Mouse (Mus musculus): ENCODE results near the gene Gm8764. TPM values are rescaled to one million over a fixed set of nuclear protein-coding genes. Genes with fewer than 3 reads are reported as not detected.
"Not testable (repeated sequence)": the region's sequence is repeated elsewhere in the genome, so short reads cannot be mapped to it uniquely, and the experiment has no call there.

Gm8764 gene
- total RNA-seq (2021) = not detected
- long read RNA-seq, experiment 1 = 0 reads
- long read RNA-seq, experiment 2 = 0 reads

DNA sequence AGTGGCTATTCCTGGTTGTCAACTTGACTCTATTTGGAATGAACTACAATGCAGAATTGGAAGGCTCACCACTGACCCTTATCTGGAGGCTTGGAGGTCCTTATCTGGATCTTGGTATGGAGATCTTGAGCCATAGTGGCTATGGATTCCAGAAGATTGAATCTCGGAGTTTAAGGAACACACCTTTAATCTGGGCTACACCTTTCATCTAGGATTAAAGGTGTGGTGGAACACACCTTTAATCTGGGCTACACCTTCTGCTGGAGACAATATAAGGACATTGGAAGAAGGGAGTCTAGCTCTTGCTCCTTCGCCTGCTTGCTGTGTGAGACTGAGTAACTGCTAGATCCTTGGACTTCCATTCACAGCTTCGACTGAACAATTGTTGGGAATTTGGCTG is at the start of gene Gm8764:
TSS of gene Gm8764 (plus strand) at position 301 of the 400 bp plus-strand sequence.
- DNase-seq = not testable (repeated sequence)

DNA sequence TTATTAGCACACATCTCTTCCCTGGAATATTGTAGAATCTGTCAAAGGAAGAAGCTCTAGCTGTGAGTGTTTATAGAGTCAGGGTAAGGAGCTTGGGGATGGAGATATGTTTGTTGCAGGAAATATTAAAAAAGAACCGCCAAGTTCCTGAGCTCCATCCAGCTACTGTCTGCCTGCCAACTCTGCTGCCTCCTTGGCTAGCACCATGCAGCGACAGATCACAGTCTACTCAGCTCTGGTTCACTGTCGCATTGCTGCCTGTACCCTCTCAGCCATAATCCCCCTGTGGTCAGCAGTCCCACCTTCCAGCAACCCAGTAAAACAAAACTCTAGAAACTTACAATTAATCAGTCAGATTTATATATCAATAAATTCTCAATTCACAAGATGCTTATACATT is 49.8 kb upstream of the Gm8764 start:
- DNase-seq = no peak

GRCm38 (mm10) chr10:104118312-104118711 is 41.5 kb upstream of the Gm8764 start:
- no peak for DNase-seq

- not testable (repeated sequence) for DNase-seq
Observed at GRCm38 (mm10) chr10:104142687-104143086, 17.1 kb upstream of the Gm8764 start, which contains the start of gene Gm21293. Gene Gm21293 (plus strand): TSS chr10:104142987.

- DNase-seq = not testable (repeated sequence)
Observed at GRCm38 (mm10) chr10:104151197-104151596, 8.6 kb upstream of the Gm8764 start, which contains the start of gene Gm6763. Gene Gm6763 (plus strand): TSS chr10:104151497.

DNA sequence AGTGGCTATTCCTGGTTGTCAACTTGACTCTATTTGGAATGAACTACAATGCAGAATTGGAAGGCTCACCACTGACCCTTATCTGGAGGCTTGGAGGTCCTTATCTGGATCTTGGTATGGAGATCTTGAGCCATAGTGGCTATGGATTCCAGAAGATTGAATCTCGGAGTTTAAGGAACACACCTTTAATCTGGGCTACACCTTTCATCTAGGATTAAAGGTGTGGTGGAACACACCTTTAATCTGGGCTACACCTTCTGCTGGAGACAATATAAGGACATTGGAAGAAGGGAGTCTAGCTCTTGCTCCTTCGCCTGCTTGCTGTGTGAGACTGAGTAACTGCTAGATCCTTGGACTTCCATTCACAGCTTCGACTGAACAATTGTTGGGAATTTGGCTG is 8.4 kb downstream of the Gm8764 start, which contains the start of gene Gm21304:
TSS of gene Gm21304 (plus strand) at position 301 of the 400 bp plus-strand sequence.
- DNase-seq = not testable (repeated sequence)

DNA sequence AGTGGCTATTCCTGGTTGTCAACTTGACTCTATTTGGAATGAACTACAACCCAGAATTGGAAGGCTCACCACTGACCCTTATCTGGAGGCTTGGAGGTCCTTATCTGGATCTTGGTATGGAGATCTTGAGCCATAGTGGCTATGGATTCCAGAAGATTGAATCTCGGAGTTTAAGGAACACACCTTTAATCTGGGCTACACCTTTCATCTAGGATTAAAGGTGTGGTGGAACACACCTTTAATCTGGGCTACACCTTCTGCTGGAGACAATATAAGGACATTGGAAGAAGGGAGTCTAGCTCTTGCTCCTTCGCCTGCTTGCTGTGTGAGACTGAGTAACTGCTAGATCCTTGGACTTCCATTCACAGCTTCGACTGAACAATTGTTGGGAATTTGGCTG is 16.9 kb downstream of the Gm8764 start, which contains the start of gene Gm21312:
TSS of gene Gm21312 (plus strand) at position 301 of the 400 bp plus-strand sequence.
- DNase-seq = not testable (repeated sequence)

DNA sequence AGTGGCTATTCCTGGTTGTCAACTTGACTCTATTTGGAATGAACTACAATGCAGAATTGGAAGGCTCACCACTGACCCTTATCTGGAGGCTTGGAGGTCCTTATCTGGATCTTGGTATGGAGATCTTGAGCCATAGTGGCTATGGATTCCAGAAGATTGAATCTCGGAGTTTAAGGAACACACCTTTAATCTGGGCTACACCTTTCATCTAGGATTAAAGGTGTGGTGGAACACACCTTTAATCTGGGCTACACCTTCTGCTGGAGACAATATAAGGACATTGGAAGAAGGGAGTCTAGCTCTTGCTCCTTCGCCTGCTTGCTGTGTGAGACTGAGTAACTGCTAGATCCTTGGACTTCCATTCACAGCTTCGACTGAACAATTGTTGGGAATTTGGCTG is 25.4 kb downstream of the Gm8764 start, which contains the start of gene Gm20765:
TSS of gene Gm20765 (plus strand) at position 301 of the 400 bp plus-strand sequence.
- DNase-seq = not testable (repeated sequence)

DNA sequence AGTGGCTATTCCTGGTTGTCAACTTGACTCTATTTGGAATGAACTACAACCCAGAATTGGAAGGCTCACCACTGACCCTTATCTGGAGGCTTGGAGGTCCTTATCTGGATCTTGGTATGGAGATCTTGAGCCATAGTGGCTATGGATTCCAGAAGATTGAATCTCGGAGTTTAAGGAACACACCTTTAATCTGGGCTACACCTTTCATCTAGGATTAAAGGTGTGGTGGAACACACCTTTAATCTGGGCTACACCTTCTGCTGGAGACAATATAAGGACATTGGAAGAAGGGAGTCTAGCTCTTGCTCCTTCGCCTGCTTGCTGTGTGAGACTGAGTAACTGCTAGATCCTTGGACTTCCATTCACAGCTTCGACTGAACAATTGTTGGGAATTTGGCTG is 33.9 kb downstream of the Gm8764 start, which contains the start of gene Gm4340:
TSS of gene Gm4340 (plus strand) at position 301 of the 400 bp plus-strand sequence.
- DNase-seq = not testable (repeated sequence)

DNA sequence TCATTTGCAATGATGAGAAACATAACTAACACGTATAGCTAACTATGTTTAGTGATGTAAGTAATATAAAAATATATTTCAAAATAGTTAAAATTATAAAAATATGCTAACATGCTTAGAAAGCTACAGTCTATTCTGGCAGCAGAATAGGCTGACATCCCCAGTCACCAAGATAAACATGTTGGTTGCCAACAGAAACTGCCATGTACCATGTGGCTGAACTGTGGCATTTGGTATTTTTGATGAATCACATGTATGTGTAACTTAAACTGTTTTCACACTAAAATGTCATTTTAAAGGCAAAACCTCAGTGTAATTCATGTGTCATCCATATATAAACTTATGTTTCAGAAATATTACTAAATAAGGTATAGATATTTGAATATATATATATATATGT is 49.8 kb downstream of the Gm8764 start:
- DNase-seq = no peak

- no peak for DNase-seq
Observed at GRCm38 (mm10) chr10:104210268-104210990, 50.6 kb downstream of the Gm8764 start.

Other genes starting within 250 kb of the Gm8764 start
- not detected for gene Gm21293, start 17.0 kb upstream of the Gm8764 start, total RNA-seq (2021)
- gene Gm6763, start 8.5 kb upstream of the Gm8764 start, total RNA-seq (2021) = not detected
- not detected for gene Gm21304, start 8.5 kb downstream of the Gm8764 start, total RNA-seq (2021)
- gene Gm21312, start 17.0 kb downstream of the Gm8764 start, total RNA-seq (2021) = not detected
- gene Gm20765, start 25.5 kb downstream of the Gm8764 start, total RNA-seq (2021) = not detected
- not detected for gene Gm4340, start 34.0 kb downstream of the Gm8764 start, total RNA-seq (2021)